Mouse (Mus musculus): ENCODE measurements around the gene Pam.

DNA sequence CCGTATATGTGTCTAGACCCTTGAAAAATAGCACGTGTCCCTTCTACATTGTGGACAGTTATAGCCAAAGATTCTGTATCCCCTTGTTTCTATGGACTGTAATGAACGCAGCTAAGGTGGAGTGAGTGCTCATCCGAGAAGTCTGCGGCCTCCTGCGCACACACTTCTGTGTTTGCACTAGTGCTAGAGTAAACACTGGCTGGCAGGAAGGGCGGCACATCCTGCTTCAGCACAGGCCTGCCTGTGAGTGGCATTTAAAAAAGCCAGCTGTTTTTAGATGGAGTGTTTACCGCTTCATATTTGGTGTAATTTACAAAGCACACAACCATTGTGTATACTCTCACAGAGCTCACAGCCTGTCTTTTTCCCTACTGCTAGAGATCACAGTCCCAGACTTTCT lies 177.0 kb downstream of the Pam start:
- TF ChIP-seq CTCF (IDR thresholded peaks at IDR 0.05; ENCODE audit: borderline replicate concordance, control insufficient read depth, extremely low read depth, insufficient read depth, low read length, poor library complexity) (no peak), POLR2A (IDR thresholded peaks at IDR 0.05; ENCODE audit: control insufficient read depth, extremely low read depth, insufficient read depth, low read length, poor library complexity) (no peak)

All from thymus, adult 2 months (tissue).